Mouse (Mus musculus): ENCODE data around the gene Gtf2ird1.
A peak's percentile ranks its signal among the peaks of the same experiment; 100 is the strongest.
"Not testable (repeated sequence)": the region's sequence is repeated elsewhere in the genome, so short reads cannot be mapped to it uniquely, and the experiment has no call there.

Gene Gtf2ird1

DNA sequence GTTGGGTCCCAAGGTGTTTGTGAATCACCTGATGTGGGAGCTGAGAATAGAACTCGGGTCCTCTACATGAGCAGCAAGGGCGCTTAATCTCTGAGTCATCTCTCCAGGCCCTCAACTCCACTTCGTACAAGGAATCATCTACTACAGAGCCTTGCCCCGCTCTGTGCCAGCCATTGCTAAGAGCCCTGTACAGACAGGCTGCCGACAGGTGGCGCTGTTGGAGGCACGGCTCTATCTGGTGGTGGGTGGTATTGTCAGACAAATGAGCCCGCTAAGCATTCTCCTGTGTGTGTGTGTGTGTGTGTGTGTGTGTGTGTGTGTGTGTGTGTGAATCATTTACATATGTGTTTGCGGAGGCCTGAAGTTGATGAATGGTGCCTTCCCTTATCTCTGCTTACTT lies 111.1 kb downstream of the Gtf2ird1 start:
- peak; percentile 94 for DNase-seq (ENCODE audit: low read depth, low spot score)

DNA sequence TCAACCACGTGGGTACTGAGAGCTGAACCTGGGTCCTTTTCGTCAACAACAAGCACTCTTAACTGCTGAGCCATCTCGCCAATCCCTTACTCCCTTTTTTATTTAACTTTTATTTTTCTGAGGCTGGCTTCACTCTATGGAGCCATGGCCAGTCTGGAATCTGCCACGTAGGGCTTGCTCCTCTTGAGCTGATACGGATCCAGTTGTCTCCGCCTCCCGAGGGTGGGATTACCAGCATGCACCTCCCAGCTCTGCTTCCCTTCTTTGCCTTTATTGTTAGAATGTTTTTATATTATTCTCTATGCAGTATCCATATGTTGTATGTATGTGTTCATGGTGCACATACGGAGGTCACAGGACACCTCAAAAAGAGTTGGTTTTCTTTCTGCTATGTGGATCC lies 112.4 kb downstream of the Gtf2ird1 start:
- DNase-seq (ENCODE audit: low read depth, low spot score): peak; percentile 60

DNA sequence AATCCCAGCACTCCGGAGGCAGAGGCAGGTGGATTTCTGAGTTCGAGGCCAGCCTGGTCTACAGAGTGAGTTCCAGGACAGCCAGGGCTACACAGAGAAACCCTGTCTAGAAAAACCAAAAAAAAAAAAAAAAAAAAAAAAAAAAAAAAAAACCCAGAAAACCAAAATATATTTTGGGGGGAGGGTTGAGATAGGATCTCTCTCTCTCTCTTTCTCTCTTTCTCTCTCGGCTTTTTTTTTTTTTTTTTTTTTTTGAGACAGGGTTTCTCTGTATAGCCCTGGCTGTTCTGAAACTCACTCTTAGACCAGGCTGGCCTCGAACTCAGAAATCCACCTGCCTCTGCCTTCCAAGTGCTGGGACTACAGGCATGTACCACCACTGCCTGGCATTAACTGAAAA lies 113.0 kb downstream of the Gtf2ird1 start:
- DNase-seq (ENCODE audit: low read depth, low spot score): not testable (repeated sequence)

DNA sequence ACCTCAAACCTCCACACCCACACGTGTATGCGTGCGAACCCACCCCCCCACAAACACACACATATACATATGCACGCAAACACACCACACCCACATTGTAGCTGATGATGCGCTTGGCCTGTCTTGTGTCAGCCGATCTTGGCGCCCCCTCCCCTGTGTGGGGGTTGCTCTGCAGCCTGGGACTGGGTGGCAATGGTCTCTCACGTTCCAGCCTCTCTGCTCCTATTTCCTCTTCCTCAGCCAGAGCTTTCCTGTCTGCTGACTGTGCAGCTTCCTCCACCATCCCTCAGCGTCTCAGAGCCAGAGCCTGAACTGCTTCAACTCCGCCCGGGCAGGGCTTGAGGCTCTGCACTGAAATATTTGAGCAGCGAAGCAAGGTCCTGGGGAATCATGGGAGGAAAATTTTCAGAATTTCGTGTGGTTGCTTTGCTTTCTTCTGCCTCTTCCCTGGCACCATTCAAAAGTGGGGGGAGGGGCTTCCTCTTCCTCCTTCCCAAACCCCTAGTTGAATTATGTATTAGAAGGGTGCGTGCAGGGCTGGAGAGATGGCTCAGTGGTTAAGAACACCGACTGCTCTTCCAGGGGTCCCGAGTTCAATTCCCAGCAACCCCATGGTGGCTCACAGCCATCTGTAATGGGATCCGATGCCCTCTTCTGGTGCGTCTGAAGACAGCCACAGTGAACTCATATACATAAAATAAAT lies 113.9 kb downstream of the Gtf2ird1 start:
- DNase-seq (ENCODE audit: low read depth, low spot score): peak; percentile 63

DNA sequence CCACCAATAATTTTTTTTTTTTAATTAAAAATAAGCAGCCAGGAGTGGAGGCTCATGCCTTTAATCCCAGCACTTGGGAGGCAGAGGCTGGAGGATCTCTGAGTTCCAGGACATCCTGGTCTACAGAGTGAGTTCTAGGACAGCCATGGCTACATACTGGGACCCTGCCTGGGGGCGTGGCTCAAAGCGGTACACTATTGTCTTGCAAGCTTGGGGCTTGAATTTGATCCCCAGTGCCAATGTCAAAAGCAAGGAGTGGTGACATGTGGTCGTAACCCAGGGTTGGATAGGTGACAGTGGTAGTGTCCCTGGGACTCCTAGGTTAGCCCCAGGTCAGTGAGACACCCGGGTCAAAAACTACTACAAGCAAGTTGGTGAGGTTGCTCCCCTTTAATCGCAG lies 114.8 kb downstream of the Gtf2ird1 start:
- peak; percentile 61 for DNase-seq (ENCODE audit: low read depth, low spot score)

DNA sequence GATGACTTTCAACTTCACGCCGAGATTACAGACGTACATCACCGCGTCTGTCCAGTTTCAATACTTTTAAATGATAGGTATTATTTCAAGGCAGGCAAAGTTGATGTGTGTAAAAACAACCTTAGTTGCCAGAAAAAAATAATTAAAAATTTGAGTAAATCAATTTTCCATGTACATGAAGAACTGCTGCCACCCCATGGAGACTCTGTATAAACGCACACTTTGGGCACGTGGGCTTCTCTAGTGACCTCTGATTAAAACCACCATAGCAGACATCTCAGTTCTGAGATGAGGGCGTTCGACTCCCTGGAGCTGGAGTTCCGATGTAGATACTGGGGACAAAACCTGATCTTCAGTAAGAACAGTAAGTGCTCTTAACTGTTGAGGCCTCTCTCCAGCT lies 115.2 kb downstream of the Gtf2ird1 start:
- peak; percentile 55 for DNase-seq (ENCODE audit: low read depth, low spot score)

DNA sequence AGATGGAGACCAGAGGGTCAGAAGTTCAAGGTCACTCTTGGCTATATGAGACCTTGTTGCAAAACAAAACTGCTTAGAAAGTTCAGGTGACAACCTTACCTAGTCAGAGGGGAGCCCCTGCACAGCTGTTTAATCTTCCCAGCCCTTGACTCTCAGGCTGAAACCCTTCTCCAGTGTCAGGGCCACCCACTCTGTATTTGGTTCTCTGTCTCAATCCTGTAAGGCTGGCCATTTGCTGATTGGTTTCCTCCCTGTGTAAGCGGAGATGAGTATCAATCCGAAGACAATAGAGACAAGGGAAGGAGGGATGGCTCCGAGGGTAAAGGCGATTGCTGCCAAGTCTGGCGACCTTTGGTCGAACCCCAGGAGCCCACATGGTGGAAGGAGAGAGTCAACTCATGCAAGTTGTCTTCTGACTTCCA lies 116.4 kb downstream of the Gtf2ird1 start:
- peak; percentile 89 for DNase-seq (ENCODE audit: low read depth, low spot score)

DNA sequence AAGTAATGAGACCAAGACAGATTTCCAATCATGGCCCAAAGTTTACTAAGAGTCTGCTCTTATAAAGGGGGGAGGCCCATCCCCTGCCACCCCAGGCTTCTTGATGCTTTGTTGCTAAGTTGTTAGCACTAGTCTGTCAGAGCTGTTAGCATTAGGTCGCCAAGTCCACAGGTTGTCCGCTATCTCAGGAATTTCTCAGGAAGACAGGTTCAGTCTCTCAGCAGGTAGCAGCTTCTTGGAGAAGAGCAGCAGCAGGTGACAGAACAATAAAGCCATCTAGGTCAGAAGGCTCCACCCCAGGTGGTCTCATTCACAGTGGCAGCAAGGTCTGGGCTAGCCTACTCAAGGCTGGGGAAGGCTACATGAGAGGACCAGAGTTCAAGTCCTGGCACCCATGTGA lies 119.5 kb downstream of the Gtf2ird1 start:
- DNase-seq (ENCODE audit: low read depth, low spot score): peak; percentile 71

DNA sequence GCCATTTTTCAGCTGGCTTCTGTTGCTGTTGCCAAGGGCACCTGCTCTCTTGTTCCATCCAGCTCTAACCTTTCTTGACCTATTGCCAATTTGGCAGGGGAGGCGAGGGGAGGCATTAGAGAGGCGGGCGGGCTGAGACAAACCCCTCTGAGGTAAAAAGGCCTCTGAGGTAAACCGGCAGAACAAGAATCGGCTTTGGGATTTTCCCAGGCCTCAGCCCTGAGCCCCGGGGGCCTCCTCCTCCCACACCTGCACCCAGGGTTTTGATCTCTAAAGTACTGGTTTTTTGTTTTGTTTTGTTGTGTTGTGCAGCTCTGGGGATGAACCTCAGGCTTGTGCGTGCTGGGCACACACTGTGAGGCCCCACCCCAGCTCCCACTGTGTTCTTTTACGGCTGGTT lies 123.8 kb downstream of the Gtf2ird1 start:
- peak; percentile 89 for DNase-seq (ENCODE audit: low read depth, low spot score)

DNA sequence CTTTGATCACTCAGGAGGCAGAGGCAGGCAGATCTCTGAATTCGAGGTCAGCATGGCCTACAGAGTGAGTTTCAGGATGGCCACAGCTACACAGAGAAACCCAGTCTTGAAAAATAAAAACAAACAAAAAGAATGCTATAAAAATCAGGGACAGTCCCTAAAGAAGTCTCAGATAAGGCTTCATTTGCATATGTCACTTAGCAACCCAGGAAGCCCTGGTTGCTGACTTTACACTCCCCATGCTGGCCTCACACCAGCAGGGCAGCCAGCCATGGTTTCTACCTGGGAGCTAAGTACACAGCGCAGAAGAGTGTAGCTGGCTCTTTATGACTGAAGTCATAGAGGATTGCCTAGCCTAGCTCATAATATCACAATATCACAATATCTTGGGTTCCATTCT lies 126.4 kb downstream of the Gtf2ird1 start:
- DNase-seq (ENCODE audit: low read depth, low spot score): no peak

DNA sequence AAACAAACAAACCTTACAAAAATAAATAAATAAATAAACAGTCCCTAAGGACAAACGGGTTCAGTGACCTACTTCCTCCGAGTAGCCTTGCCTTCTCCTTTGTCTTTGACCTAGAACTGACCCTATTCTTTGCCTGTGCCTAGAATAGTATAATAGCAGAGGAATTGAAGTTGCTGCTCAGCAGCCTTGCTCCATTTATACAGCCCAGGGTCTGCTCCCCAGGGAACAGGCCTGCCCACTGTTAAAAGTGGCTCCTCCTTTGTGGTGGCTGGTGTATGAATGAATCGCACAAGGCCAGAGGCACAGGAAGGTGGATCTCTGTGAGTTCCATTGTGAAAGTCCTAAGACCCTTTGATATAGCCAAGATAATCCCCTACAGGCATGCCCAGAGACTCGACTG lies 127.2 kb downstream of the Gtf2ird1 start:
- DNase-seq (ENCODE audit: low read depth, low spot score): peak; percentile 65

DNA sequence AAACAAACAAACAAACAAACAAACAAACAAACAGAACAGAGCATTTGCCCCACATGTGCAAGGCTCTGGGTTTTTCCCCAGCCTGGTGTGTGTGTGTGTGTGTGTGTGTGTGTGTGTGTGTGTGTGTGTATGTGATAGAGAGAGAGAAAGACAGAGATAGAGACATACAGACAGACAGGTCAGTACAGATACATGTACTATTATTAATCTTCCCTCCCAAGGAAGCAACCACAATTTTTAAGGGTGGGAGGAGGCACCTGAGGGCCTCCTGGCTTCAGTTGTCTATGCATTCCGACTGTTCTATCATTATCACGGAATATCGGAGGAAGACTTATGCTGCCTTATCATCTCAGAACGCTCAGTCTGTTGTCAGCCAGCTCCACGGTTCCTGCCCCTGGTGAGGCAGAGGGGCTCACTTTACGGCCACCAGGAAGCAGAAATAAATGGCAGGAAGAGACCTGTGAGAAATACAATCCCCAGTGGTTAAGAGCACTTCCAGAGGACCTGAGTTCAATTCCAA lies 128.0 kb downstream of the Gtf2ird1 start:
- no peak for DNase-seq (ENCODE audit: low read depth, low spot score)

DNA sequence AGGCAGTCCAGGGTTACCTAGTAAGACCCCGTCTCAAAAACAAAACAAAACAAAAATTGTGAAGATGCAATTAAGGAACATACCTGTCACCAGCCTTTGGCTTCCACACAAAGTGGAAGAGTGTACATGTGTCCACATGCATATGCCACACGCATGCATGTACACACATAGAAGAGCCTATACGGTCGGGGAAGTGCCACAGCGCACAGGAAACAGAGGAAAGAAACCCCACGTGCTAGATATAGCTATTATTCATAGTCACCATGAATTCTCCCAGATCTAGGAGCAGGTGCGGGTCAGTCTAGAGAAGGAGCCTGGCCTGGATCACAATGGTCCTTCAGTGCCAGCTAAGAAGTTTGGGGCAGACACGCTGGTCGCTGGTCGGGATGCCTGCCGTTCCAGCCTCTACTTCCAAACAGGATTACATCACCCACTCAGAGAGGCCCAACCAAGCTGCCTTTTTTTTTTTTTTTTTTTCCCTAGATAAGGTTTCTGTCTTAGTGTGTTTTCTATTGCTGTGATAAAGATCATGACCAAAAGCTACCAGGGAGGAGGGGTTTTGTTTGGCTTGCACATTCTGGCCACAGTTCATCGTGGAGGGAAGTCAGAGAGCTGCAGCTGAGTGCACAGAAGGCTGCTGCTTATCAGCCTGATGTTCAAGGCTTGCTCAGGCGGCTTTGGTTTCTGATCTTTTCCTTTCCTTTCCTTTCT lies 130.5 kb downstream of the Gtf2ird1 start:
- DNase-seq (ENCODE audit: low read depth, low spot score): no peak

DNA sequence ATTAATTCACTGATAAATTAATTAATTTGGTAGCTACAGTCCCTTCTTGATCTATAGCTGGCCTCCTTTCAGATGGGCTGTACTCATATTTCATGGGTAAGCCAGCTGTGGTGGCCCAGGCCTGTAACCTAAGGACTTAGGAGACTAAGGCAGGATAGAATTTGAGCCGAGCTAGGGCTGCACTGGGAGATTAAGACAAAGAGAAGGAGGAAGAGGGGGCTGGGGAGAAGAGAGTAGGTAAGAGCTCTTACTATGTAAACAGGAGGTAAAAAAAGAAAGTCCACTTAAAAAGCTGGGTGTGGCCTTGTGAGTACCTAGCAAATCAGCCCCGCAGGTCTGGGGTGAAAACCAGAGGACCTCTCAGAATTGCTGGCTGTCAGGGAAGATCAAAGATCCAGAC lies 132.6 kb downstream of the Gtf2ird1 start:
- DNase-seq (ENCODE audit: low read depth, low spot score): no peak

DNA sequence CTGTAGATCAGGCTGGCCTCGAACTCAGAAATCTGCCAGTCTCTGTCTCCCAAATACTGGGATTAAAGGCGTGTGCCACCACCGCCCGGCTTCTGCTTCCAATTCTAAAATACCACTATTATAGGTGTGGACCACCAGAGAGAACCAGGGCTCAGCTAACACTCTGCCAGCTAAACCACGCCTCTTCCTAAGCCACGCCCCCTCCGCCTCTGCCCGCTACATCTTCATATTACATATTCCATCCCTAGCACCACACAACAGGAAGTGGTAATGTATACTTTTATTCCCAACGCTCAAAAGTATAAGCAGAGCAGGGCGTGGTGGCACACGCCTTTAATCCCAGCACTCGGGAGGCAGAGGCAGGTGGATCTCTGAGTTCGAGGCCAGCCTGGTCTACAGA lies 133.2 kb downstream of the Gtf2ird1 start:
- peak; percentile 64 for DNase-seq (ENCODE audit: low read depth, low spot score)

DNA sequence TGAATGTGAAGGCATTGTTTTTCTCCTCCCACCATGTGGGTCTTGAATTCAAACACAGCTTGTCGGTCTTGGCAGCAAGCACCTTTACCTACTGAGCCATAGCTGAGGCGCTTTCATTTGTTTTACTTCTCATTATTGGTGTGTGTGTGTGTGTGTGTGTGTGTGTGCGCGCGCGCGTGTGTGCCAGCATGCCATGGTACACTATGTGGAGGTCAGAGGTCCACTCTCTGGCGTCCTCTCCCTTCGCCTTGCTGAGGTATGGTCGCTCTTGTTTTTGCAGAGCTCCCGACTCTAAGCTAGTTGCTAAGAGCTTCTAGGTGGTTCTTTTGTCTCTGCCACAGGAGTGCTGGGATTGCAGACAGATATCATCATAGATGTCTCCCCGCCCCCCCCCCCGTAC lies 134.2 kb downstream of the Gtf2ird1 start:
- DNase-seq (ENCODE audit: low read depth, low spot score): no peak

DNA sequence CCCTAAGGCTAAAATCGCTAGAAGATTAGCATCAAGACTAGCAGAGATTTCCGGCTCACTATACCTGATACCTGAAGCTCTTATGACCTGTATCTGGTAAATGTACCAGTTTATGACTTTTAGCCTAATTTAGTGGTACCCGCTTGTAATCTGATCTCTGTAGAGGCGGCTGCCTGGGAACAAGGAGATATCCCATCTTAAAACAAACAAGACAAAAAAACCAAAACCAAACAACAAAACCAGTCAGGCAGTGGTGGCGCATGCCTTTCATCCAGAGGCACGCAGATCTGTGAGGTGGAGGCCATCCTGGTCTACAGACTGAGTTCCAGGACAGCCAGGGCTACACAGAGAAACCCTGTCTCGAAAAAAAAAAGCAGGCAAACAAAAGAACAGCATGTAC lies 134.8 kb downstream of the Gtf2ird1 start:
- no peak for DNase-seq (ENCODE audit: low read depth, low spot score)

DNA sequence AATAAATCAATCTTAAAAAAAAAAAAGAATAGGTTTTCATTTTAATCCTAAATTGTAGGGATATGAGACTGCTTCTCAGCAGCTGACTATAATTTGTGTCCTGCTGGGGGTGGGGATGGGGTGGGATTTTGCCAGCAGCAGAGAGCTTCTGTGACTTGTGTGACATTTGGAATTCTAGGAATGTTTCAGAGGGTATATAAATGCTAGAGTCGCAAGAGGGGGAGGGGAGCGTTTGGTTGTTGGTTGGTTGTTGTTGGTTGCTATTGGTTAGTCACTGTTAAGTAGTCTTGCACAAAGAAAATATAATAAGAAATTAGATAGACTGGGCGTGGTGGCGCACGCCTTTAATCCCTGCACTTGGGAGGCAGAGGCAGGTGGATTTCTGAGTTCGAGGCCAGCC lies 137.6 kb downstream of the Gtf2ird1 start:
- peak; percentile 59 for DNase-seq (ENCODE audit: low read depth, low spot score)

DNA sequence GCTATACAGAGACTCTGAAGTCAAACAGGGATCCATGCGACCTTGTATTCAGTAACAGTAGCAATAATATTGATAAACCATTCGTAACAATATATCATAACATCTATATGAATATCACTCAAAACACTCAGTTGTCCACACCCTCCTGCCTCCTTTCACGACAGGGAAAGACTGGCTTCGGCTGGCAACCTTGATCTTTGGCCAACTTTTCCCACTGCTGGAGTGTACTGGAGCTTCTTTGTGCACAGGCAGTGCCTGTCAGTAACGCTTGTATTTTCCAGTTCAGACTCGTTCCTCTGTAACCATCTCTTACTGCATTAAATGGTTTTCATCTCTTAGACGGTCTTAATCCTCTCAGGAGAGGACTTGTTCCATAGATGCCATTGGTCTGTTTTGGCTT lies 139.8 kb downstream of the Gtf2ird1 start:
- DNase-seq (ENCODE audit: low read depth, low spot score): no peak

DNA sequence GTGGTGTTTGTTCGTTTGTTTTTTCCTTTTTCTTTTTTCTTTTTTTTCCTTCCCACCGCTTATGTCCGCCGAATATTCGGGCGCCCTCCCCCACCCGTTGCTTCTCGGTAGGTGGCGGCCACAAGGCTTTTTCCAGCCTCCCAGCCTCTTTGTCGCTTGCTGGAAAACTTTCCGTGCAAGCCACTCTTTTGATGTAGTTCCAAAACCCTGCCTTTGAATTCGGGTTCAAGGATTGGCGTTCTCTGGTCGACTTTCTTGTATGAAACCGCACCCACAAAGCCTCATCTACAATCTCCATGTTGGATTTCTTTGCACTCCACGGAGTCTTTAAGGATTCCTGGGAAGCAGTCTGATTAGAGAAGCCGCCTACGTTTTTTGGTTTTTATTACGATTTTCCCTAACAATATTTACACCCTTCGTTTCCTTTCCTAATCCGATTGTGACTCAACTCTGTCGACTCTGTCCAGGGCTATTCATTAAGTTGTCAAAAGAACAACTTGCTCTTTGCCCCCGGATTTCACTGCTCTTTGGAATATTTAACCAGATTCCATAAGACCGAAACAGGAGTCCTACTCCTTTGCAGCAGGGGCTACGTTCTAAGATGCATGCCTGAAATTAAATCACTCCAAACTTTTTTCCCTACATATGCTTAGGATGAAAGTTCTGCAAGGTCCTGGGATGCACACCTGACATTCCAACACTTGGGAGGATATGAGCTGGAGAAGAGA lies 140.7 kb downstream of the Gtf2ird1 start:
- DNase-seq (ENCODE audit: low read depth, low spot score): peak; percentile 71

DNA sequence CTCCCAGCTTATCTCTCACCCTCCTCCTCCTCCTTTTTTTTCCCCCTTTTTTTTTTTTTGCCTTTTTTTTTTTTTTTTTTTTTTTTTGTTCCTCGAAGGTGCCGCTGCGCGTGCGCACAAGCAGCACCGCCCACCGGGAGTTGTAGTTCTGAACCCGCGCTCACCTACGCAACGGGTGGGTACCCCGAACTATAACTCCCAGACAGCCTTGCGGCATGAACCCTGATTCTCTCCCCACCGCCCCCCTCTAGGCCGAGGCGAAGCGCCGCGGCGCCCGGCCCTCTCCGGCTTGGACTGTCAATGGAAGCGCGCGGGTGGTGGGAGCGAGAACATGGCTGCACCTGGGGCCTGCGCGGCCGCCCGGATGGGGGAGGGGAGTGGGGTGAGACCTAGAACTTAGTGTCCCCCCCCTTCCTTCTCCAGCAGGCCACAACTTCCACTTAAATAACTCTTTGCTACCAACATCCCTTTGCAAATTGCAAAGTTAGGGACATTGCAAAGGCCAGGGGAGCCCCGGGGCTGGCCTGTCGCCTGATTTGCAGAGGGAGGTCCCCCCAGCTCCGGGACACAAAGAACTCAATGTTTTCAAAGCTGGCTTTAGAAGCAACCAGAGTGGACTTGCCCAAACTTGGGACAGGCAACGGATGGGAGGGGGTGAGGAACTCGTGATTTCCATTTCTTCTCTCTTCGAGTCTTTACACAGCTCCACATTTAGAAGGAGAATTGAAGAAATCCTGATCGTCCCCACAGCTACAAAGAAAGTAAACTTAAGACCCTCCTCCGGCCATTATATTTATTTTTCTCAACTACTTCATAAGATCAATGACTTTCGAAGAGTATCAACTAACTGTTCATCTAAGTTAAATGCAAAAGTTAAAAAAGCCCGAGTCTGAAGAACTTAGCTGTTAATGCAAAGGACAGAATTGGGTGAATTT lies 141.6 kb downstream of the Gtf2ird1 start, which contains the start of gene Gtf2i:
Gtf2i (minus strand) TSS at position 73 of the 935 bp plus-strand sequence.
- DNase-seq (ENCODE audit: low read depth, low spot score): peak; percentile 95
